Mouse (Mus musculus): ENCODE measurements around the gene Pdzd9. TPM values are rescaled to one million over a fixed set of nuclear protein-coding genes. Genes with fewer than 3 reads are reported as not detected.
"Not testable (repeated sequence)": the region's sequence is repeated elsewhere in the genome, so short reads cannot be mapped to it uniquely, and the experiment has no call there.

The Pdzd9 gene
- 0.41 and 0.70 TPM in 2 replicates for polyA plus RNA-seq (2014; fragmentation: Nextera tagmentation; extraction: Ambion mirVana)

DNA sequence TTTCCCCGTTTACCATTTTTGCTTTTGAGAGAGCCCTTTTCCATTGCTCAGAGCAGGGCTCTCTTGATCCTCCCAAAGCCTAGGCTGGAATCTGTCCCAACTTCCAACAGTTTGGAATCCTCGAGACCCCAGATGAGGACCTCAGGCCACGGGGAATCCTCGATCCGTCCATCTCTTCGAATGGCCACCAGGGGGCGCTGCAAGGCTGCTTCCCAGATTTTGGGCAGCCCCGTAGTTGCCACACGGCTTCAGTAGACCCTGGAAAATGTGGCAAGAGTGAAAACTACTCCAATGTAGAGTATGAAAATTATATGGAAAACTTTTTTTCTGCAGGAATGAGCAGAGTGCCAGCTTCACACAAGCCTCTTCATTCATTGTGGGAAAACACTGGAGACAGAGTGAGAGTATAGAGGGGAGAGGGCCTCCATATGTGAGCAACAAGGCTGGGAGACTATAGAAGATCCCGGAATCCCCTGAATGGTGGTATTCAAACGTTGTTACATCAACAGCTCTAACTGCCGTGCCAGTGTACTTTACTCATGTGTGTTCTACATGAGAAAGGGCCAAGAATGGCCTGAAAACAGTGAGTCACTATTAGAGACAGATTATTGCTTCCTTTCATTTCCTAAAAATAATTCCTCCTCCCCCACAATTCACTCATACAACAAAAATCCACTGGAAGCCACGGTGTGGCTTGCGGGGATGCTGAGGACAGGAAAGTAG lies at the start of gene Pdzd9:
TSS of gene Pdzd9 (minus strand) at position 191 of the 723 bp plus-strand sequence.
- WGBS, result 27% methylated on average over 14 of the region's 14 CpGs
- Histone ChIP-seq H3K9ac (ENCODE audit: low read length) (no peak within 1 kb of the TSS), H3K36me3 (ENCODE audit: control insufficient read depth, insufficient read depth, low read length) (no peaks in the 10 kb centered on the region), H3K27me3 (ENCODE audit: control insufficient read depth, insufficient read depth, low read length) (no peaks in the 10 kb centered on the region), H3K4me2 (ENCODE audit: low read depth, severe bottlenecking) (no peak within 1 kb of the TSS), H3K4me3 (ENCODE audit: low read depth, low read length) (no peak within 1 kb of the TSS), H3K27ac (replicated peaks; ENCODE audit: low read depth, low read length) (no peak within 1 kb of the TSS), H3K4me1 (ENCODE audit: control insufficient read depth, insufficient read depth, low read length) (no peaks in the 10 kb centered on the region), H3K9me3 (ENCODE audit: control insufficient read depth, low read length) (no peaks in the 10 kb centered on the region)
- ATAC-seq (ENCODE audit: insufficient number of reproducible peaks, low FRiP score, low TSS enrichment, low read depth) (no peak), DNase-seq (ENCODE audit: low spot score) (peak; percentile 89)

DNA sequence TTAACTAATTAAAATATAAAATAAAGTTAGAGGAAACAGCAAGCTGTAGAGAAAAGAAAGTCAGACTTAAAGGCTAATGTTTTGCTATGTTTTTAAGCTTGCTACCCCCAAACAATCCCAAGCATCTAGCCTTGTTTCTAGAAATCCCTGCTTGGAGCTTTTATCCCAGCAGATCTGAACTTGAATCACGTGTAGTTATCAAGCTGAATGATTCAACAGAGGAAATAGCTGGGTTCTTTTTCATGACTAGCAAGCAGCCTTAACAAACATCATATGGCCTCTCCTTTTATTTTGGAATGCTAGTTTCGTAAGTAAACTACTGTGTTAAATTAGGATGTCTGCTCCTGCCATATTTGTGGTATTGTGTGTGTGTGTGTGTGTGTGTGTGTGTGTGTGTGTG lies 47.1 kb upstream of the Pdzd9 start:
- no peaks in the 10 kb centered on the region for H3K9me3 ChIP-seq (ENCODE audit: control insufficient read depth, low read length)
- no peak overlapping the region for H3K4me2 ChIP-seq (ENCODE audit: low read depth, severe bottlenecking)
- H3K4me3 ChIP-seq (ENCODE audit: low read depth, low read length), result no peak overlapping the region
- no peak for ATAC-seq (ENCODE audit: insufficient number of reproducible peaks, low FRiP score, low TSS enrichment, low read depth)
- no peaks in the 10 kb centered on the region for H3K4me1 ChIP-seq (ENCODE audit: control insufficient read depth, insufficient read depth, low read length)
- WGBS, result 57% methylated on average over 2 of the region's 2 CpGs
- DNase-seq (ENCODE audit: low spot score), result no peak
- no peaks in the 10 kb centered on the region for H3K36me3 ChIP-seq (ENCODE audit: control insufficient read depth, insufficient read depth, low read length)
- H3K27me3 ChIP-seq (ENCODE audit: control insufficient read depth, insufficient read depth, low read length), result no peaks in the 10 kb centered on the region
- no peak overlapping the region for H3K27ac ChIP-seq (replicated peaks; ENCODE audit: low read depth, low read length)
- H3K9ac ChIP-seq (ENCODE audit: low read length), result no peak overlapping the region

DNA sequence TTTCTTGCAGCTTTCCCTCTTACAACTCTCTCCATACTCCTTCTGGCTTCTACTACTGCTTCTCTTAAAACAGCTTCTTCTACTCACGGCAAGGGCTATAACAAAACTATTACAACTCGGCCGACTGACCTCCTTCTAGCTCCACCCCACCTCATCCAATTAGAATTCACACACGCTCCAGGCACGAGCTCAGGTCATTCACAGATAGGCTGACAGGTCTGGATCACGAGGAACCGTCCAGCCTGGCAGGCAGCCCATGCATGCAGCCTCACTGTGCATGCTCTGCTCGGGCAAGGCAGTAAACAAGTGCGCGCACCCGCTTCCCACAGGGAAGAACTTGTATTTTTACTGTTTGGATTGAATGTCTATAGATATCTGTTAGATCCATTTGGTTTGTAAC lies 43.8 kb upstream of the Pdzd9 start:
- not testable (repeated sequence) for H3K4me2 ChIP-seq (ENCODE audit: low read depth, severe bottlenecking); H3K36me3 ChIP-seq (ENCODE audit: control insufficient read depth, insufficient read depth, low read length); ATAC-seq (ENCODE audit: insufficient number of reproducible peaks, low FRiP score, low TSS enrichment, low read depth); DNase-seq (ENCODE audit: low spot score); H3K4me1 ChIP-seq (ENCODE audit: control insufficient read depth, insufficient read depth, low read length); H3K4me3 ChIP-seq (ENCODE audit: low read depth, low read length); H3K27ac ChIP-seq (replicated peaks; ENCODE audit: low read depth, low read length); H3K9me3 ChIP-seq (ENCODE audit: control insufficient read depth, low read length); H3K9ac ChIP-seq (ENCODE audit: low read length); H3K27me3 ChIP-seq (ENCODE audit: control insufficient read depth, insufficient read depth, low read length)
- 89% methylated on average over 11 of the region's 11 CpGs for WGBS

DNA sequence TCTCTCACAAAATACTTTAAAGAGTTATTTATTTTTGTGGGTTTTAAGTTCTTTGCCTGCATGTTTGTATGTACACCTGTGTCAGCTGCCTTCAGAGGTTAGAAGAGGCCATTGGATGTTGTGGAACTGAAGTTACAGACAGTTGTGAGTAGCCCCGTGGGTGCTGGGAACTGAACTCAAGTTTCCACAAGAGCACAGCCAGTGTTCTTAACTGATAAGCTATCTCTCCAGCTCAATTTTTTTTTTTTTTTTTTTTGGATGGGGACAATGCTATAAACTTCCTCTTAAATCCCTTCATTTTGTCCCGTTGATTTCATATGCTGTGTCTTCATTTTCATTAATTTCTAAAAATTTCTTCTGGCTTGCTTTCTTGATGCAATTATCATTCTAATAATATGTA lies 43.1 kb upstream of the Pdzd9 start:
- no peak overlapping the region for H3K9ac ChIP-seq (ENCODE audit: low read length)
- no peaks in the 10 kb centered on the region for H3K36me3 ChIP-seq (ENCODE audit: control insufficient read depth, insufficient read depth, low read length)
- ATAC-seq (ENCODE audit: insufficient number of reproducible peaks, low FRiP score, low TSS enrichment, low read depth), result no peak
- H3K4me1 ChIP-seq (ENCODE audit: control insufficient read depth, insufficient read depth, low read length), result no peaks in the 10 kb centered on the region
- DNase-seq (ENCODE audit: low spot score), result no peak
- H3K27ac ChIP-seq (replicated peaks; ENCODE audit: low read depth, low read length), result no peak overlapping the region
- no peaks in the 10 kb centered on the region for H3K9me3 ChIP-seq (ENCODE audit: control insufficient read depth, low read length)
- no peak overlapping the region for H3K4me3 ChIP-seq (ENCODE audit: low read depth, low read length)
- H3K4me2 ChIP-seq (ENCODE audit: low read depth, severe bottlenecking), result no peak overlapping the region
- no peaks in the 10 kb centered on the region for H3K27me3 ChIP-seq (ENCODE audit: control insufficient read depth, insufficient read depth, low read length)
- WGBS, result 95% methylated on average over 2 of the region's 2 CpGs

- ATAC-seq (ENCODE audit: insufficient number of reproducible peaks, low FRiP score, low TSS enrichment, low read depth) (no peak), DNase-seq (ENCODE audit: low spot score) (no peak)
- no peaks in the 10 kb centered on the region for H3K9me3 ChIP-seq (ENCODE audit: control insufficient read depth, low read length)
- no peak overlapping the region for H3K4me3 ChIP-seq (ENCODE audit: low read depth, low read length)
- no peak overlapping the region for H3K9ac ChIP-seq (ENCODE audit: low read length)
- no peaks in the 10 kb centered on the region for H3K36me3 ChIP-seq (ENCODE audit: control insufficient read depth, insufficient read depth, low read length)
- H3K4me1 ChIP-seq (ENCODE audit: control insufficient read depth, insufficient read depth, low read length), result no peaks in the 10 kb centered on the region
- WGBS, result 85% methylated on average over 2 of the region's 2 CpGs
- no peak overlapping the region for H3K4me2 ChIP-seq (ENCODE audit: low read depth, severe bottlenecking)
- H3K27ac ChIP-seq (replicated peaks; ENCODE audit: low read depth, low read length), result no peak overlapping the region
- no peaks in the 10 kb centered on the region for H3K27me3 ChIP-seq (ENCODE audit: control insufficient read depth, insufficient read depth, low read length)
Observed at GRCm38 (mm10) chr7:120712071-120712470, 41.9 kb upstream of the Pdzd9 start.

- Histone ChIP-seq H3K4me1 (ENCODE audit: control insufficient read depth, insufficient read depth, low read length) (no peaks in the 10 kb centered on the region), H3K27ac (replicated peaks; ENCODE audit: low read depth, low read length) (no peak overlapping the region), H3K27me3 (ENCODE audit: control insufficient read depth, insufficient read depth, low read length) (no peaks in the 10 kb centered on the region), H3K36me3 (ENCODE audit: control insufficient read depth, insufficient read depth, low read length) (no peaks in the 10 kb centered on the region), H3K9ac (ENCODE audit: low read length) (no peak overlapping the region), H3K4me3 (ENCODE audit: low read depth, low read length) (no peak overlapping the region), H3K9me3 (ENCODE audit: control insufficient read depth, low read length) (no peaks in the 10 kb centered on the region), H3K4me2 (ENCODE audit: low read depth, severe bottlenecking) (no peak overlapping the region)
- 92% methylated on average over 3 of the region's 3 CpGs for WGBS
- DNase-seq (ENCODE audit: low spot score), result no peak
- ATAC-seq (ENCODE audit: insufficient number of reproducible peaks, low FRiP score, low TSS enrichment, low read depth), result no peak
Observed at GRCm38 (mm10) chr7:120703888-120704287, 33.7 kb upstream of the Pdzd9 start.

DNA sequence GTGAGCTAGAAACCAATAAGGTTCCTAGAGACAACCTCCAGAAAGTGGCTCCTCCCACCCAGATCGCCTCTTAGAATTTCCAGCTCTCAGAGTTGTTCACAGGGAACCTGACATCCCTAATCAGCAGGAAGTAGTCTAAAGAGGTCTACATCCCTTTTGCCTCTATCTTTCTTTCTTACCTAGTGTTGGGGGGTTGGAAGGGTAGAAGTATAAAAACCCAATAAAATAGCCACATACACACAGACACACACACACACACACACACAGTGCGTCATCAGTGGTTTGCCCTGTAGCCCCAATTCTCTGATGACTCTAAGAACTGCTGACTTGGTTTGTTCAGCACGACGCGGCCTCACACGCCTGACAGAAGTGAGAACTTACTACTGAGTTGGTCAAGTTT lies 29.4 kb upstream of the Pdzd9 start:
- H3K4me1 ChIP-seq (ENCODE audit: control insufficient read depth, insufficient read depth, low read length), result 0 out of 2 replicates have a peak, but pooled peaks cover 3% of the 10 kb centered on the region
- no peak overlapping the region for H3K4me3 ChIP-seq (ENCODE audit: low read depth, low read length)
- ATAC-seq (ENCODE audit: insufficient number of reproducible peaks, low FRiP score, low TSS enrichment, low read depth) (no peak), DNase-seq (ENCODE audit: low spot score) (no peak)
- H3K36me3 ChIP-seq (ENCODE audit: control insufficient read depth, insufficient read depth, low read length), result no peaks in the 10 kb centered on the region
- H3K4me2 ChIP-seq (ENCODE audit: low read depth, severe bottlenecking), result no peak overlapping the region
- no peak overlapping the region for H3K27ac ChIP-seq (replicated peaks; ENCODE audit: low read depth, low read length)
- no peaks in the 10 kb centered on the region for H3K27me3 ChIP-seq (ENCODE audit: control insufficient read depth, insufficient read depth, low read length)
- H3K9ac ChIP-seq (ENCODE audit: low read length), result no peak overlapping the region
- WGBS, result 92% methylated on average over 6 of the region's 6 CpGs
- no peaks in the 10 kb centered on the region for H3K9me3 ChIP-seq (ENCODE audit: control insufficient read depth, low read length)

- Histone ChIP-seq H3K27me3 (ENCODE audit: control insufficient read depth, insufficient read depth, low read length) (no peaks in the 10 kb centered on the region), H3K9me3 (ENCODE audit: control insufficient read depth, low read length) (no peaks in the 10 kb centered on the region), H3K4me1 (ENCODE audit: control insufficient read depth, insufficient read depth, low read length) (0 out of 2 replicates have a peak, but pooled peaks cover 3% of the 10 kb centered on the region), H3K9ac (ENCODE audit: low read length) (no peak overlapping the region), H3K27ac (replicated peaks; ENCODE audit: low read depth, low read length) (no peak overlapping the region), H3K4me2 (ENCODE audit: low read depth, severe bottlenecking) (no peak overlapping the region), H3K4me3 (ENCODE audit: low read depth, low read length) (no peak overlapping the region), H3K36me3 (ENCODE audit: control insufficient read depth, insufficient read depth, low read length) (0 out of 2 replicates have a peak, but pooled peaks cover 2% of the 10 kb centered on the region)
- no peak for ATAC-seq (ENCODE audit: insufficient number of reproducible peaks, low FRiP score, low TSS enrichment, low read depth)
- no peak for DNase-seq (ENCODE audit: low spot score)
- WGBS, result 89% methylated on average over 2 of the region's 2 CpGs
Observed at GRCm38 (mm10) chr7:120696331-120696730, 26.2 kb upstream of the Pdzd9 start.

DNA sequence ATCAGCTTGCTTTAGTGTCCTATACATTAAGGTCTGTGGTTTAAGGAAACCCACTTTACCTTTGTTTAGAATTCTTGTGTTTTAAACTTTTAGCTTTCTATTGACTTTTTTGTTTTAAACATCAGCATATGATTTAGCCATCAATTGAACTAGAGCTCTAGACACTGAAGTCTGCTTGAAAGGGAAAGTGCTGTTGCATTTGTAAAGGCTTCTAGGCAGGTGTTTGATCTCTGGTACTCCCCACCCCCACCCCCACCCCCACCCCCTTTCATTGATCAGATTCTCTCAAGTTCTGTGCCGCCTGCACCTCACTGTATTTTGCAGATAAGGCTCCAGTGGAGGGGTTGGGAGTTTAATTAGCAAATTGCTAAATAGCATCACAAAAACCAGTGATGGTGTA lies 25.5 kb upstream of the Pdzd9 start:
- Histone ChIP-seq H3K27me3 (ENCODE audit: control insufficient read depth, insufficient read depth, low read length) (no peaks in the 10 kb centered on the region), H3K27ac (replicated peaks; ENCODE audit: low read depth, low read length) (no peak overlapping the region), H3K36me3 (ENCODE audit: control insufficient read depth, insufficient read depth, low read length) (0 out of 2 replicates have a peak, but pooled peaks cover 2% of the 10 kb centered on the region), H3K4me2 (ENCODE audit: low read depth, severe bottlenecking) (no peak overlapping the region), H3K4me1 (ENCODE audit: control insufficient read depth, insufficient read depth, low read length) (0 out of 2 replicates have a peak, but pooled peaks cover 3% of the 10 kb centered on the region), H3K4me3 (ENCODE audit: low read depth, low read length) (no peak overlapping the region), H3K9me3 (ENCODE audit: control insufficient read depth, low read length) (no peaks in the 10 kb centered on the region), H3K9ac (ENCODE audit: low read length) (no peak overlapping the region)
- 56% methylated on average over 1 of the region's 1 CpGs for WGBS
- no peak for DNase-seq (ENCODE audit: low spot score)
- no peak for ATAC-seq (ENCODE audit: insufficient number of reproducible peaks, low FRiP score, low TSS enrichment, low read depth)
